Mouse (Mus musculus) ovary, adult 18-20 months (tissue): Measurements from ENCODE around the gene Ralgps1.

Source experiments
- DNase-seq: peaks from one replicate; pipeline ENCODE4 v3.0.0; 2022; ENCODE audit warnings: low spot score, mixed read lengths

Gene Ralgps1

DNA sequence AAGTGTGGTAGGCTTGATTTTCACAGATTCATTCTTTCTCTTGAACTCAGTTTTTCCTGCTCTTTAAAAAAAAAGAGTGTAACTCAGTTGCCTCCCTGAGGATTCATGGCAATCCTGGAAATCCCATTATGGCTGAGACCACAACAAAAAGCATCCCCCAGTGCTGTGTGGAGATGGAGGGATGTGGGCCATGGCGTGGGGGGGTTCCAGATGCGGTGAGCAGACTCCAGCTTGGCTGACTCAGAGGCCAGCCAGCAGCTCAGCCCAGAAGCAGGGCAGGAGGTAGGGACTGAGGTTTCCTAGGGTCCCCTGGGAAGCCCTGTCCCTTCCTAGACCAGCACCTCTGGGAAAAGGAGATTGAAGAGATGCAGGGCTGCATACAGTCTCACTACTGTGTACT is 194.4 kb downstream of the Ralgps1 start:
- no peak for DNase-seq

GRCm38 (mm10) chr2:33176516-33176915 is 194.8 kb downstream of the Ralgps1 start:
- no peak for DNase-seq

DNA sequence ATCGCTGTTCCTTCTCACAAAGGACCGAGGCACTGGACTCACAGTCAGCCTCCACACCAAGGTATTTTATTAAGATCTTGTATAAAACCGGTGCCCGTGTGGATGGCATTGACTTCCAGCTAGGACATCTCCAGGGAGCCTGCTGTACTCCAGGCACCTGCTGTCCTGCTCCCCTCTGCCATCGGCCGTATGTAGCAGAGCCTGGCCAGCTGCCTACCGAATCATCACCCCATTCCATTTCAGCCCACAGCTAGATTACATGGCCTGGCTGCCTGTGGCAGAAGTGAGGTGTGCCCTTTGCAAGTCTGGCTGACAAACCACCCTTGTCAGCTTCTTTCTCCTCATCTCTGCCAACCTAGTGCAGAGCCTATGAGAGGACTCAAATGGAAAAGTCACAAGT is 197.6 kb downstream of the Ralgps1 start:
- no peak for DNase-seq

DNA sequence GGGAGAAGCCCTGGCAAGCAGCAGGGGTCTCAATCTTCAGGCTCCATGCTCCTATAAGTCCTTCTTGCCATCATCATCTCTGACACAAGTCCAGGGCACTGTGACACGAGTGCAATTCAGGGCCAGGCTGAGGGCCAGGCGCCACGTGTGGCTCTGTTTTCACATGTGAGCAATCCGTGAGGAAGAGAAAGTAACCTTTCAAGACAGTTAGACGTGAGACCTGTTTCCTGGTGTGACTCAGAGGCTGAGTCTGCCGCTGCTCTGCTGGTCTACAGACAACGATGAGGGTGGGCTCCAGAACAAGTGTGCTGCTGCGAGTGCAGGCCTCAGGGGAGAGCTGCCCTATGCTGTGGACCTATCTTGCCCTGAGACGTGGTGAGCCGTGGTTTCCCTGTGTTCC is 198.2 kb downstream of the Ralgps1 start:
- no peak for DNase-seq

DNA sequence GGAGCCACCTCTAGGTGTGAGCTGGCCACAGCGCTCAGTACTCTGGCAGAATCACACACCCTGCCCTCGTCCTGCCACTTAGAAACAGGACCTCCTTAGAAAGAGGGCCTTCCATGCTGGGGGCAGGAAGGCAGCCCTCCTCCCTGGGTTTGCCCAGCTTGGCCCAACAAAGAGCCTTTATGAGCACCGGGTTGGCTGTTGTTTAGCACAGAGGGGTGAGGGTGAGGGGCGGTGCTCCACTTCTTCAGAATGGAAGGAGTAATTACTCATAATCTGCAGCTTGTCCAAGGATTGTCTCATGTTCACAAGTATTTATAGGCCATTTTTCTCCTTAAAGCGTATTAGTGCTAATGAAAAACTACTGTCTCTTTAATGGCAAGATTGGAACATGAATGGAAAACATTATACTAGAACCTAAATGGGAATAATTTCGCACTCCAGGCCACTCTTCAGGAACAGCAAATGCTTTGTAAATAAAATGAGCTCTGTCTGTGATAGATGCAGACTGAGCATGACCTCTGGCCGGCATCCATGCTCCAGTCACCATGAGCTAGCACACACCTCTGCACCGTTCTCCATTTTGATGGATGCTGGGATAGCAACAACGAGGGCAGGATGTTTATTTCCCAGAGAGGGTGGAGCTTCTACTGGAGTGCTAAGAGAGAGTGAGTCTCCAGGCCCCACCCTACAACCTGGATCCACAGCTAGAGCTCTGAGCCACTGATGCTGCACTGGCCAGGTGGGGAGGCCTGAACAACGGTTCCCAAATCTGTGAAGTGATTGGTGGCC is 200.3 kb downstream of the Ralgps1 start:
- DNase-seq = no peak

DNA sequence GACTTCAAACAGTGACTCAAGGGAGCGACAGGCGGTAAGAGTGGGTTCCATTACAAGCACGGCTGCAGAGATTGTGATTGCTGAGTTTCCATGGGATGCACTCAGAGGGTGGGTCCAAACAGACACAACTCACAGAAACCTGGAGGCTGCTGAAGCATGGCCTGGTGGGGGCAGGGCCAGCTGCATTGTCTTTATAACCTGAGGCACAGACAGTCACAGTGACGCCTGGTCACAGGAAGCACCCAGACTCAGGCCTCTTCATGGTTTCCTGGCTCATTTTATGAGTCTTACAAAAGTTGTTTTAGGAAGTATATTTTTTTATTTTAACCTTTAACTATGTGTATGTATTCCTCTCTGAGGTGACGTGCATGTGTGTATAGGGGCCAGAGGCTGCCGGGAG is 201.8 kb downstream of the Ralgps1 start:
- DNase-seq = no peak

- no peak for DNase-seq
These were observed 204.2 kb downstream of the Ralgps1 start for GRCm38 (mm10) chr2:33167060-33167459.

- peak; percentile 47 for DNase-seq
These were observed 205.4 kb downstream of the Ralgps1 start for GRCm38 (mm10) chr2:33165710-33166374.

DNA sequence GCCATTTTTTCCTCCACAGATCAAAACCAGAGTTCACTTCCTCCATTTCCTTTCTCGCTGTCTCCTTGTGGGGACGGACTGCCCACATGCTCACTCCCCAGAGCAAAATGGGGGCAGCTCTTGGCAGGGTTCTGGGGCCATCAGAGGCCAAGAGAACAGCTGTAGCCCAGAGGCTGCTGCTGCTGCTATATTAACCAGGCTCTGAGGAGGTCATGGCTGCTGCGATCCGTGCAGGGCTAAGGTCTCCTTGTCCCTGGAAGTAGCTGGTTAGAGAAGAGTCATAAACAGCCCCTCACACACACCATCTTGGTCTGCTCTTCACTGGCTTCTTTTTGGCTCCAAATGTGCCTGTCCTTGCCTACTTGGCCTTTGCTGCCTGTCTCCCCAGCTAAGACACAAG is 206.1 kb downstream of the Ralgps1 start:
- no peak for DNase-seq

- no peak for DNase-seq
These were observed 206.6 kb downstream of the Ralgps1 start for GRCm38 (mm10) chr2:33164646-33165045.

- no peak for DNase-seq
These were observed 209.2 kb downstream of the Ralgps1 start for GRCm38 (mm10) chr2:33162126-33162525.

- peak; percentile 39 for DNase-seq
These were observed 210.8 kb downstream of the Ralgps1 start for GRCm38 (mm10) chr2:33160326-33160973.

DNA sequence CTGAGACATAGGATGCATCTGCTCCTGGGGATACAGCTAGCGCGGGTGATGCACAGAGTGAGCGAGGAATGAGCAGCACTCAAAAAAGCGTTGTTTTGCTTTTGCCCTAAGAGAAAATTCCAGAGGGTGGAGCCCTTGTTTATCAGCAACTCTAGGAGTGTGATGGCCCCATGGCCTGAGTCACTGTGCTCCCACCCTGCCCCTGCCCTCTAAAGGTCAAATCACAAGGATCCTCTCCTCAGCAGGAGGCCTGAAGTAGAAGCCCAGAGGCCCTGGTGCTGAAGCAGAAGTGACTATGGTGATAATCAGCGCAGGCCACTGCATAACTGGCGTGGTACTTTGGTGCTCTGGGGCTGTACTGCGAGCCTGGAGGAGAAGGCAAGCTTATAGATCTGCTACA is 211.7 kb downstream of the Ralgps1 start:
- DNase-seq = no peak

- no peak for DNase-seq
These were observed 212.4 kb downstream of the Ralgps1 start for GRCm38 (mm10) chr2:33158895-33159294.

DNA sequence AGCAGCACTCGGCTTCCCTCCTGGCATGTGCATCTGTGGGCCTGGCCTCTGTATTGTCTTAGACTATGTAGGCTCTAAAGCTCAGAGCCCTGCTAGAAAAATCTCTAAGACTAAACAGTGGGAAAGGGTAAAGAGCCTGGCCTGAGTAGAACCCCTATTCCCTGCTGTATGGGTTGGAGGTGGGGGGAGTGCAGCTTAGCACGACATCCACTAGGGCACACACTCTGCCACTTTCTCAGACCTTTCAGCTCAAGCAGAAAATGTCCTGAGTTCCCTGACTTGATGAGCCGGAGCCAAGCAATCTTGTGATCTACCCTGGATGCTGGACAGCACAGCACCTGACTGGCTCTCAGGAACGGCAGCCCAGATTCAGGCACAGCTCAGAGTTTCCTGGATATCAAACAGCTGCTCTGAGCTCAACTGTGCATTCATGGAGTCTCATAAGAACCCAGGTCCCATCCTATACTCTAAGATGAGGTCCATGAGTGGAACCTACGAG is 215.0 kb downstream of the Ralgps1 start:
- no peak for DNase-seq

- no peak for DNase-seq
These were observed 216.4 kb downstream of the Ralgps1 start for GRCm38 (mm10) chr2:33154751-33155372.

- DNase-seq = no peak
These were observed 224.3 kb downstream of the Ralgps1 start for GRCm38 (mm10) chr2:33146994-33147393.

DNA sequence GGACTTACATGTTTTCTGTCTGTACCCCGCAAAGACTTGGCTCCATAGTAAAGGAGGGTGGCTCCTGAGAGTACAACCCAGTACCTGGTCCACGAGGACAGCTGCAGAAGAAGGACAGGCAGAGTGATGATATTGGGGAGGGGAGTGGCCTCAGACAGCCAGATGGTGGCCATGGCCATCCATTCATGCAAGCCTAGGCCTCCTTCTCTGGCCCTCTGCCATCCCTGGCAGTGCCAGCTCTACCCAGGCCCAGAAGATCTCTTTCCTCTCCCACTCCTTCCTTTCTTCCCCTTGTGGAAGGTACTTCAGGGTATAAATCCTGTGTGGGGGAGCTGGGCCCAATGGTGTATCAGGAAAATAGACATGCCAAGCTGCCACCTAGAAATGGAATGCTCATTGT is 228.0 kb downstream of the Ralgps1 start:
- no peak for DNase-seq

GRCm38 (mm10) chr2:33138491-33138890 is 232.8 kb downstream of the Ralgps1 start:
- DNase-seq = no peak

DNA sequence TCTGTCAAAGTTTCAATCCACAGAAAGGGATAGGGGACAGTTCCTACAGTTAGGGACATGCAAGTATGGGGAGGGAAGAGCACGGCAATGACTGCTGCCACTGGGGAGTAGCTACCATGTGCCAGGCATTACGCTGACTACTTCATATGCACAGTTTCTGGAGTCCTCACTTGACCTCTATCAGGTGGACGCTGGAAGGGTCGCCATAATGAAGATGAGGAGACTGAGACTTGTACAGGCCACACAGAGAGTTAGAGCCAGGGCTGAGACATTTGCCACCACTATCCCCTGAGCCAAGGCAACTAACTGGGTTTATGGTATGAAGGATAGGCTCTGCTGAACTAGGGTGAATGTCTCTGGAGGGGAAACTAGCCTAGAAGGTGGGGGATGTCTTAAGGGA is 233.6 kb downstream of the Ralgps1 start:
- DNase-seq = no peak

- DNase-seq = no peak
These were observed 234.0 kb downstream of the Ralgps1 start for GRCm38 (mm10) chr2:33137244-33137643.

- DNase-seq = no peak
These were observed 234.9 kb downstream of the Ralgps1 start for GRCm38 (mm10) chr2:33136366-33136765.
